7 mouse cellular contexts compared by ENCODE assay signal in the genomic region with DNA sequence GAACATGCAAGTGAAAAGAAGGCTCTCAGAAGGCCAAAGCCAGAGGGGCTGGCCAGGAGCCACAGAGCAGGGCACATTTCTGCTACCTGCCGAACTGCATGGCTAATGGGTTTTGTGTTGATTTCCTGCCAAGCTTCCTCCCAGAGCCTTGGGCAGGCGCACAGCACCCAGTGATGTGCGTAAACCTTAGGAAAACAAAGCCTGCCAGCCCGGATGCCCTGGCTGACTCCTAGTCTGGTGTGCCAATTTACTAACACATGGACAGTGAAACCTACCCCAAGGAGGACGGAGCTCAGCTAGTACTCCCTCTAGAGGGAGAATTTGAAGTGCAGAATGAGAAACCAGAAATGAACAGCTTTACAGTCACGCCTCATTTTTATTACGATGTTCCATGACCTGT. TPM values are rescaled to one million over a fixed set of nuclear protein-coding genes. Genes with fewer than 3 reads are reported as not detected.
DNase-seq lines count a peak whose midpoint lies in the region; ATAC-seq and TF ChIP-seq lines count a peak whose summit lies in the region.

No protein-coding gene starts in this region.

- CTCF ChIA-PET in Patski (lab: Charles Lee): interaction anchor here (0.8 to 2.2 kb wide), 11 partner anchors 8 to 136 kb away, joined by 3 to 8 read pairs (median 3); no protein-coding TSS in a partner anchor

- TF ChIP-seq CTCF in liver, adult 2 months (IDR thresholded peaks at IDR 0.05; ENCODE audit: low read depth, low read length): no peak
- peak; percentile 65 for TF ChIP-seq CTCF in Patski (IDR thresholded peaks at IDR 0.05)

- H3K27ac ChIP-seq in liver, adult 2 months (replicated peaks; ENCODE audit: insufficient read depth, low read depth, low read length): no peak overlapping the region
- H3K27ac ChIP-seq in liver, embryonic 11.5 days (ENCODE audit: low read depth, low read length): no peak overlapping the region
- no peak overlapping the region for H3K27ac ChIP-seq in heart, embryonic 10.5 days

- no peak overlapping the region for H3K4me2 ChIP-seq in liver, embryonic 11.5 days

- no peak overlapping the region for H3K4me3 ChIP-seq in liver, adult 2 months (ENCODE audit: insufficient read depth, low read depth, low read length)
- no peak overlapping the region for H3K4me3 ChIP-seq in liver, embryonic 11.5 days (ENCODE audit: low read depth, low read length)
- no peak overlapping the region for H3K4me3 ChIP-seq in heart, embryonic 10.5 days

- peaks cover 50% of the 10 kb centered on the region for H3K36me3 ChIP-seq in liver, adult 2 months (ENCODE audit: control insufficient read depth, insufficient read depth, low read length)
- peaks cover 8% of the 10 kb centered on the region; the same call in 1 of the 2 replicates for H3K36me3 ChIP-seq in liver, embryonic 11.5 days (ENCODE audit: control insufficient read depth, insufficient read depth, low read length)
- peaks cover 59% of the 10 kb centered on the region for H3K36me3 ChIP-seq in heart, embryonic 10.5 days

- no peaks in the 10 kb centered on the region for H3K79me2 ChIP-seq in liver, adult 2 months (ENCODE audit: control insufficient read depth, insufficient read depth, low read length)

- no peaks in the 10 kb centered on the region for H3K9me3 ChIP-seq in liver, embryonic 11.5 days (ENCODE audit: control insufficient read depth, low read length)
- H3K9me3 ChIP-seq in heart, embryonic 10.5 days: no peaks in the 10 kb centered on the region

- POLR2A ChIA-PET in Patski (lab: Charles Lee): interaction anchor here (0.8 kb wide), 1 partner anchor 10 kb away, joined by 3 read pairs; no protein-coding TSS in a partner anchor

- ATAC-seq in liver, embryonic 11.5 days (replicated peaks; ENCODE audit: low FRiP score): no peak
- peak; percentile 96 for ATAC-seq in Patski

- H3K9ac ChIP-seq in liver, adult 2 months (ENCODE audit: low read depth, low read length): no peak overlapping the region
- no peak overlapping the region for H3K9ac ChIP-seq in liver, embryonic 11.5 days (ENCODE audit: low read depth, low read length)

- in situ Hi-C loops in Patski (cut with MboI; ENCODE audit: low pct_unique_long_range_greater_than_20kb): no loop called here

- DNase-seq in liver, adult 2 months (ENCODE audit: extremely low read depth, low read depth, low spot score): peak; percentile 78
- DNase-seq in liver, embryonic 11.5 days (ENCODE audit: low spot score): no peak
- DNase-seq in Patski (ENCODE audit: low read depth, low spot score): peak; percentile 87
- peak; percentile 89 to 91 for DNase-seq in cerebellum, adult 18-20 months
- peak; percentile 76 for DNase-seq in induced T-regulatory cell, adult 2 months (ENCODE audit: low read depth)
- peak; percentile 73 for DNase-seq in lung, postnatal 36 days
- DNase-seq in heart, embryonic 10.5 days (ENCODE audit: low spot score): no peak

- no peaks in the 10 kb centered on the region for H3K4me1 ChIP-seq in liver, adult 2 months (ENCODE audit: control insufficient read depth, insufficient read depth, low read length)
- no peaks in the 10 kb centered on the region for H3K4me1 ChIP-seq in liver, embryonic 11.5 days (replicated peaks; ENCODE audit: control insufficient read depth, insufficient read depth, low read length)
- H3K4me1 ChIP-seq in heart, embryonic 10.5 days: no peaks in the 10 kb centered on the region

- WGBS in liver, adult 2 months: 27% methylated on average over 7 of the region's 7 CpGs
- WGBS in liver, embryonic 11.5 days: 58% methylated on average over 7 of the region's 7 CpGs
- WGBS in heart, embryonic 10.5 days: 67% methylated on average over 7 of the region's 7 CpGs

- H3K27me3 ChIP-seq in liver, adult 2 months (ENCODE audit: control insufficient read depth, insufficient read depth, low read length): no peaks in the 10 kb centered on the region
- H3K27me3 ChIP-seq in liver, embryonic 11.5 days (replicated peaks; ENCODE audit: control insufficient read depth, insufficient read depth, low read length): no peaks in the 10 kb centered on the region
- H3K27me3 ChIP-seq in Patski: no peaks in the 10 kb centered on the region
- no peaks in the 10 kb centered on the region for H3K27me3 ChIP-seq in heart, embryonic 10.5 days (ENCODE audit: insufficient read depth, poor library complexity, severe bottlenecking)

- TF ChIP-seq POLR2A in liver, adult 2 months (IDR thresholded peaks at IDR 0.05; ENCODE audit: extremely low read depth, insufficient read depth, low read length): no peak

RNA-seq across cellular contexts. Expression of a gene that starts 50.0 kb away (rescaled TPM):
- total RNA-seq in liver, adult 2 months (2014; rRNA removed): 16.6 and 20.2 TPM in 2 replicates
- polyA plus RNA-seq in liver, adult 2 months (2012; rRNA removed): 9.0 and 11.9 TPM in 2 replicates
- 18.5 and 21.1 TPM in 2 replicates for polyA plus RNA-seq in liver, embryonic 11.5 days (2014; fragmentation: Nextera tagmentation; extraction: Ambion mirVana)
- 29.7 TPM for polyA plus RNA-seq in Patski (2021)
- polyA plus RNA-seq in heart, embryonic 10.5 days (2016; fragmentation: Nextera tagmentation; extraction: Ambion mirVana): 35.3 and 36.2 TPM in 2 replicates

RNA-seq across cellular contexts. Expression of a gene that starts 59.9 kb away (rescaled TPM):
- total RNA-seq in liver, adult 2 months (2014; rRNA removed): 0.46 and 0.67 TPM in 2 replicates
- polyA plus RNA-seq in liver, adult 2 months (2012; rRNA removed): 0.15 and 0.18 TPM in 2 replicates
- 0.26 and 0.66 TPM in 2 replicates for polyA plus RNA-seq in liver, embryonic 11.5 days (2014; fragmentation: Nextera tagmentation; extraction: Ambion mirVana)
- polyA plus RNA-seq in Patski (2021): 1.6 TPM
- 0.29 and 0.34 TPM in 2 replicates for polyA plus RNA-seq in heart, embryonic 10.5 days (2016; fragmentation: Nextera tagmentation; extraction: Ambion mirVana)

Comparison
In these comparisons a context has a peak if more than half of its experiments do, and no peak if none do; other contexts are left out.
1. DNase-seq: peak in liver, adult 2 months (single experiment), Patski (single experiment), cerebellum, adult 18-20 months (2 of 2), induced T-regulatory cell, adult 2 months (single experiment) and lung, postnatal 36 days (single experiment); none in liver, embryonic 11.5 days (single experiment) and heart, embryonic 10.5 days (single experiment).